Mouse (Mus musculus) myocyte (in vitro differentiated cells): Measurements from ENCODE around the gene Gm49510. TPM values are rescaled to one million over a fixed set of nuclear protein-coding genes. Genes with fewer than 3 reads are reported as not detected.

Source experiments
- H3K27me3 ChIP-seq: one replicate; pipeline ENCODE4 v1.6.1; 2011; ENCODE audit not compliant: control insufficient read depth, insufficient read depth, insufficient read length
- H3K36me3 ChIP-seq: one replicate; pipeline ENCODE4 v1.6.1; 2011; ENCODE audit not compliant: control insufficient read depth, insufficient read depth
- H3K4me2 ChIP-seq: one replicate; pipeline ENCODE4 v1.6.1; 2011; ENCODE audit warnings: low read depth, control low read depth
- H3K4me3 ChIP-seq: one replicate; pipeline ENCODE4 v1.5.1; 2011; ENCODE audit warnings: mild to moderate bottlenecking, control low read depth, moderate library complexity
- H3K79me2 ChIP-seq: one replicate; pipeline ENCODE4 v1.6.1; 2011; ENCODE audit not compliant: control insufficient read depth, insufficient read depth
- H3ac ChIP-seq: one replicate; pipeline ENCODE4 v1.6.1; 2011; ENCODE audit not compliant: control insufficient read depth, insufficient read length
- CEBPB ChIP-seq: IDR thresholded peaks from 2 replicates; pipeline ENCODE4 v1.6.1; 2011; ENCODE audit warnings: mild to moderate bottlenecking, moderate library complexity; ENCODE audit not compliant: poor library complexity, insufficient read depth, severe bottlenecking
- E2F4 ChIP-seq: IDR thresholded peaks from one replicate; pipeline ENCODE4 v1.6.1; 2011; ENCODE audit warnings: mild to moderate bottlenecking, control low read depth, moderate library complexity; ENCODE audit not compliant: insufficient read depth
- MAX ChIP-seq: IDR thresholded peaks from one replicate; pipeline ENCODE4 v1.6.1; 2011; ENCODE audit warnings: low read depth, mild to moderate bottlenecking, control low read depth
- MYOD1 ChIP-seq, 3 experiments: IDR thresholded peaks; one replicate each; pipeline ENCODE4 v1.6.1; 2011; ENCODE audit warnings: control low read depth in 2 of 3, low read depth in 2 of 3, mild to moderate bottlenecking in 2 of 3, moderate library complexity in 1 of 3; ENCODE audit not compliant: insufficient read length in 2 of 3, control insufficient read depth in 1 of 3
- MYOG ChIP-seq, 3 experiments: IDR thresholded peaks; one replicate each; pipeline ENCODE4 v1.6.1; 2011; ENCODE audit warnings: control low read depth in 2 of 3, low read depth in 2 of 3, mild to moderate bottlenecking in 2 of 3; ENCODE audit not compliant: insufficient read length in 2 of 3, control insufficient read depth in 1 of 3, insufficient read depth in 1 of 3
- POLR2A ChIP-seq: IDR thresholded peaks from one replicate; pipeline ENCODE4 v1.6.1; 2011; ENCODE audit warnings: low read depth, mild to moderate bottlenecking, control low read depth, moderate library complexity; ENCODE audit not compliant: insufficient read length
- POLR2AphosphoS2 ChIP-seq: IDR thresholded peaks from one replicate; pipeline ENCODE4 v1.6.1; 2011; ENCODE audit warnings: low read depth, control low read depth; ENCODE audit not compliant: insufficient read length
- REST ChIP-seq: IDR thresholded peaks from one replicate; pipeline ENCODE4 v1.6.1; 2011; ENCODE audit warnings: mild to moderate bottlenecking, control low read depth, moderate library complexity; ENCODE audit not compliant: insufficient read depth, insufficient read length
- SRF ChIP-seq: IDR thresholded peaks from one replicate; pipeline ENCODE4 v1.6.1; 2011; ENCODE audit warnings: low read depth; ENCODE audit not compliant: control insufficient read depth, insufficient read length
- TCF12 ChIP-seq: IDR thresholded peaks from one replicate; pipeline ENCODE4 v1.6.1; 2011; ENCODE audit warnings: mild to moderate bottlenecking, control low read depth; ENCODE audit not compliant: poor library complexity, insufficient read depth, severe bottlenecking
- TCF3 ChIP-seq: IDR thresholded peaks from one replicate; pipeline ENCODE4 v1.6.1; 2011; ENCODE audit warnings: low read depth, control low read depth; ENCODE audit not compliant: insufficient read length
- USF1 ChIP-seq: IDR thresholded peaks from one replicate; pipeline ENCODE4 v1.6.1; 2011; ENCODE audit warnings: low read depth, mild to moderate bottlenecking, control low read depth, moderate library complexity
- polyA plus RNA-seq: library from polyadenylated mRNA; unstranded; fragments of >200 nt; fragmentation: generic; extraction: Trizol; gene quantifications from one replicate; pipeline ENCODE4 v1.2.1, GENCODE M21; 2012; ENCODE audit warnings: missing spikeins

Gm49510 gene
- polyA plus RNA-seq, 1 experiment = 0.04 TPM

DNA sequence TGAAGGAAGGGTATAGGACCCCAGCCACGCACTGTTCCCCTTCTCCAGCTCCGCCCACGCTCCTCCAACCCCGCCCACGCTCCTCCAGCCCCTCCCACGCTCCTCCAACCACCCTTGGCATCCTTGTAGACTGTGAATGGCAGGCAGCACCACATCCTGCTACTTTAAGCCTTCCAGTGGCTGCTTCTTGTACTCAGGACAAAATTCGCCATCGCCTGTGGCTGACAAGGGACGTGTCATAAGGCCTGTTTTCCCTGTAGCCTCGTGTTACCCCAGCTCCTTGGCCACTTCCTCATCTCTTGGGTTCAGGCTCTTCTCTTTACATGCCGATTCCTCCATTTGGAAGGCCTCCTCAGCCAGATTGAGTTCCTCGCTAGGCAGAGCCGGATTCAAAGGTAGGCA, 35.6 kb upstream of the Gm49510 start:
- no peaks in the 10 kb centered on the region for H3K36me3 ChIP-seq
- H3K4me3 ChIP-seq = no peak overlapping the region
- H3K79me2 ChIP-seq = no peaks in the 10 kb centered on the region
- no peaks in the 10 kb centered on the region for H3K27me3 ChIP-seq
- H3ac ChIP-seq = no peak overlapping the region
- TF ChIP-seq TCF3 (no peak), TCF12 (no peak), SRF (no peak), MYOG (IDR thresholded peaks at IDR 0.05; ENCODE audit: control insufficient read depth in 1 of 3, insufficient read depth in 1 of 3, insufficient read length in 2 of 3, low read depth in 2 of 3) (no peak), USF1 (no peak), E2F4 (no peak), POLR2AphosphoS2 (no peak)
- H3K4me2 ChIP-seq = no peak overlapping the region

GRCm38 (mm10) chr15:78868398-78868797, 31.1 kb upstream of the Gm49510 start:
- Histone ChIP-seq H3K79me2 (no peaks in the 10 kb centered on the region), H3K27me3 (no peaks in the 10 kb centered on the region), H3K4me2 (peak overlapping the region; percentile 39), H3K36me3 (no peaks in the 10 kb centered on the region), H3ac (no peak overlapping the region), H3K4me3 (no peak overlapping the region)
- TF ChIP-seq REST (no peak), TCF12 (no peak), MYOD1 (IDR thresholded peaks at IDR 0.05; ENCODE audit: control insufficient read depth in 1 of 3, insufficient read length in 2 of 3, low read depth in 2 of 3) (no peak), POLR2A (no peak), POLR2AphosphoS2 (no peak), CEBPB (no peak), TCF3 (no peak), MYOG (IDR thresholded peaks at IDR 0.05; ENCODE audit: control insufficient read depth in 1 of 3, insufficient read depth in 1 of 3, insufficient read length in 2 of 3, low read depth in 2 of 3) (no peak), SRF (no peak), USF1 (no peak), MAX (no peak), E2F4 (no peak)

- H3ac ChIP-seq = no peak overlapping the region
- H3K36me3 ChIP-seq = no peaks in the 10 kb centered on the region
- H3K79me2 ChIP-seq = no peaks in the 10 kb centered on the region
- peak overlapping the region; percentile 39 for H3K4me2 ChIP-seq
- no peak overlapping the region for H3K4me3 ChIP-seq
- TF ChIP-seq MYOG (IDR thresholded peaks at IDR 0.05; ENCODE audit: control insufficient read depth in 1 of 3, insufficient read depth in 1 of 3, insufficient read length in 2 of 3, low read depth in 2 of 3) (peak; percentile 35 to 83 (median 52)), TCF3 (peak; percentile 1), CEBPB (no peak), TCF12 (peak; percentile 34), REST (no peak), POLR2A (no peak), MYOD1 (IDR thresholded peaks at IDR 0.05; ENCODE audit: control insufficient read depth in 1 of 3, insufficient read length in 2 of 3, low read depth in 2 of 3) (peak; percentile 9 to 74 (median 56))
- H3K27me3 ChIP-seq = no peaks in the 10 kb centered on the region
These were observed 30.6 kb upstream of the Gm49510 start for GRCm38 (mm10) chr15:78868826-78869233.

DNA sequence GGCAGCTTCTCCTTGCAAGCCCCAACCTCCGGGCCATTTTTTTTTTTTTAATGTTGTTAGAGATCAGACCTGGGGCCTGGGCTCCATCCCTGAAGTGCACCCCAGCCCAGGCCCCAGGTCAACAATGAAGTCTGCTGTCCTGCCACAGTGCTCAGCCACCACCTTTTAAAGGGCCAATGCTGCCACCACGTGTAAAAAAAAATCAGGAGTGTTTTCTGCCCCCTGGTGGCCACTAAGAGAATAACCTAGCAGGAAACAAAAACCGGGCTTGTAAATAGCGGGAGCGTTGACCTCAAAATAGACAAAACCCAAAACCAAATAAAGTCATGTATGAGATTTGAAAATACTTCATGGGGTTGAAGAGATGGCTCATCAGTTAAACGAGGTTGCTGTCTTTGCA, 29.7 kb upstream of the Gm49510 start:
- no peak overlapping the region for H3ac ChIP-seq
- no peaks in the 10 kb centered on the region for H3K79me2 ChIP-seq
- H3K36me3 ChIP-seq = no peaks in the 10 kb centered on the region
- no peak overlapping the region for H3K4me2 ChIP-seq
- TF ChIP-seq SRF (no peak), MAX (peak; percentile 46)
- no peak overlapping the region for H3K4me3 ChIP-seq
- H3K27me3 ChIP-seq = no peaks in the 10 kb centered on the region

DNA sequence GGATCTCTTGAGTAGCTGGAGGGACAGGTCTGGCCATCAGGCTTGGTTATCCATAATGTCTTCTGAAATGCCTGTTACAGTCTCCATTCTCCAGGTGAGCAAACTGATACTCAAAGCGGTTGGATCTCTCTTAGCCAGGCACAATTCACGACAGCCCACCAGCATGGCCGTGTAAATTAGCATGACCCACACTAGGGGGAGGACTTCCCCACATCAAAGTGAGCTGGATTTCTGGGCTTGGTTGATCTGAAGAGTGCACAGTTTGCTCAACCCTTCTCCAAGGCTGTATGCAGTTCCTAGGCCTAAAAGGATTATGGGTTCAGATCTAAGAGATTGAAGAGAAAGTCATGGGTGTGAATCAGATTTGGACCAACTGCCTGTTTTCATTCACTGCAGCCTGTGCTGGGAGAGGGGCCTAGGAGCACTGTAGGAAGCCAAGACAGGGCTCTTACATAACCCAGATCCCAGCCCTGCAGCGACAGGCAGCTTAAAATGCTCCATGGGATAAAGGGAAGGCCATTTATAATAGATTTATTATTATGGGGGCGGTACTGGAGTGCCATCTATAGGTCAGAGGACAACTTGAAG, 27.4 kb upstream of the Gm49510 start:
- TF ChIP-seq CEBPB = no peak
- no peak for TF ChIP-seq TCF12
- no peak for TF ChIP-seq MAX
- TF ChIP-seq SRF = no peak
- no peak for TF ChIP-seq MYOG (IDR thresholded peaks at IDR 0.05; ENCODE audit: control insufficient read depth in 1 of 3, insufficient read depth in 1 of 3, insufficient read length in 2 of 3, low read depth in 2 of 3)
- Histone ChIP-seq H3K4me2 (no peak overlapping the region), H3K36me3 (no peaks in the 10 kb centered on the region), H3K79me2 (no peaks in the 10 kb centered on the region), H3K27me3 (no peaks in the 10 kb centered on the region), H3ac (no peak overlapping the region), H3K4me3 (no peak overlapping the region)
